Mouse (Mus musculus): Measurements from ENCODE around the gene Clec4a2.
"Not testable (repeated sequence)": the region's sequence is repeated elsewhere in the genome, so short reads cannot be mapped to it uniquely, and the experiment has no call there.

GRCm38 (mm10) chr6:123184862-123185261 lies 78.6 kb downstream of the Clec4a2 start:
- not testable (repeated sequence) for TF ChIP-seq GATA1 (IDR thresholded peaks at IDR 0.05; ENCODE audit: borderline replicate concordance, low read length); FLI1 (IDR thresholded peaks at IDR 0.05; ENCODE audit: low read length)
